9 mouse cellular contexts compared by ENCODE assay signal in genomic region chr5:133453349-133454049, GRCm38 (mm10).
DNase-seq lines count a peak whose midpoint lies in the region; ATAC-seq and TF ChIP-seq lines count a peak whose summit lies in the region.
"Had no signal": no experiment of that assay in that cellular context is flagged by ENCODE, and none has a peak within 500 bp of the region (broad histone marks: within the 10 kb centered on the region; RNA-seq: fewer than 3 reads in every experiment).

No protein-coding gene starts in this region.

- no peak for TF ChIP-seq CTCF in liver, postnatal 0 days (IDR thresholded peaks at IDR 0.05; ENCODE audit: low read depth)

- H3K4me3 ChIP-seq in forebrain, embryonic 13.5 days: no peak overlapping the region
- H3K4me3 ChIP-seq in neural tube, embryonic 13.5 days: no peak overlapping the region
- no peak overlapping the region for H3K4me3 ChIP-seq in liver, postnatal 0 days (ENCODE audit: low read depth, low read length)

- DNase-seq in cerebellum, adult 18-20 months: peak; percentile 46 to 52
- DNase-seq in layer of hippocampus, adult 9-11 months: peak; percentile 83
- DNase-seq in liver, postnatal 0 days: no peak
- DNase-seq in gastrocnemius, adult 18-20 months (ENCODE audit: low spot score): no peak
- no peak for DNase-seq in thymus, postnatal 4 days

- TF ChIP-seq EP300 in liver, postnatal 0 days (IDR thresholded peaks at IDR 0.05; ENCODE audit: low read depth): no peak

- H3K9me3 ChIP-seq in forebrain, embryonic 13.5 days (replicated peaks): no peaks in the 10 kb centered on the region
- H3K9me3 ChIP-seq in neural tube, embryonic 13.5 days: no peaks in the 10 kb centered on the region
- H3K9me3 ChIP-seq in liver, postnatal 0 days (ENCODE audit: low read length): no peaks in the 10 kb centered on the region

- H3K9ac ChIP-seq in forebrain, embryonic 13.5 days: no peak overlapping the region
- H3K9ac ChIP-seq in neural tube, embryonic 13.5 days: no peak overlapping the region
- no peak overlapping the region for H3K9ac ChIP-seq in liver, postnatal 0 days (replicated peaks)

- H3K27ac ChIP-seq in forebrain, embryonic 13.5 days: peak overlapping the region; percentile 65
- no peak overlapping the region; the same call in 1 of the 2 replicates for H3K27ac ChIP-seq in neural tube, embryonic 13.5 days (replicated peaks)
- H3K27ac ChIP-seq in liver, postnatal 0 days (ENCODE audit: low read depth): no peak overlapping the region
- H3K27ac ChIP-seq: kidney, postnatal 0 days had no signal

- no peaks in the 10 kb centered on the region for H3K36me3 ChIP-seq in forebrain, embryonic 13.5 days (ENCODE audit: poor library complexity, severe bottlenecking)
- no peaks in the 10 kb centered on the region for H3K36me3 ChIP-seq in neural tube, embryonic 13.5 days
- H3K36me3 ChIP-seq in liver, postnatal 0 days (replicated peaks; ENCODE audit: insufficient read depth, low read length): no peaks in the 10 kb centered on the region

- H3K4me2 ChIP-seq in forebrain, embryonic 13.5 days: 0 out of 2 replicates have a peak overlapping the region, but pooled peaks have one; percentile 10
- H3K4me2 ChIP-seq in neural tube, embryonic 13.5 days: no peak overlapping the region
- no peak overlapping the region for H3K4me2 ChIP-seq in liver, postnatal 0 days (ENCODE audit: low read depth, low read length)

- WGBS in forebrain, embryonic 13.5 days: 20% methylated on average over 7 of the region's 7 CpGs
- WGBS in neural tube, embryonic 13.5 days: 30% methylated on average over 7 of the region's 7 CpGs
- 67% methylated on average over 7 of the region's 7 CpGs for WGBS in liver, postnatal 0 days (ENCODE audit: insufficient replicate concordance)

- peak; percentile 89 for ATAC-seq in forebrain, embryonic 13.5 days
- peak; percentile 89 for ATAC-seq in neural tube, embryonic 13.5 days (ENCODE audit: low read depth)
- ATAC-seq in liver, postnatal 0 days: no peak
- no peak for ATAC-seq in granulocyte monocyte progenitor cell, adult 5-6 weeks (replicated peaks; ENCODE audit: poor library complexity, severe bottlenecking)

- H3K27me3 ChIP-seq in forebrain, embryonic 13.5 days: no peaks in the 10 kb centered on the region
- H3K27me3 ChIP-seq in neural tube, embryonic 13.5 days: no peaks in the 10 kb centered on the region
- H3K27me3 ChIP-seq in liver, postnatal 0 days (ENCODE audit: insufficient read depth, low read length): no peaks in the 10 kb centered on the region

- H3K4me1 ChIP-seq in forebrain, embryonic 13.5 days: peaks cover 19% of the 10 kb centered on the region
- H3K4me1 ChIP-seq in neural tube, embryonic 13.5 days (replicated peaks): peaks cover 11% of the 10 kb centered on the region
- no peaks in the 10 kb centered on the region for H3K4me1 ChIP-seq in liver, postnatal 0 days (ENCODE audit: insufficient read depth)

Comparison
In these comparisons a context has a peak if more than half of its experiments do, and no peak if none do; other contexts are left out.
1. DNase-seq: peak in cerebellum, adult 18-20 months (2 of 2) and layer of hippocampus, adult 9-11 months (single experiment); none in liver, postnatal 0 days (single experiment), gastrocnemius, adult 18-20 months (single experiment) and thymus, postnatal 4 days (single experiment).
2. ATAC-seq: peak in forebrain, embryonic 13.5 days (single experiment) and neural tube, embryonic 13.5 days (single experiment); none in liver, postnatal 0 days (single experiment) and granulocyte monocyte progenitor cell, adult 5-6 weeks (single experiment).